ENCODE assay signal across 22 mouse cellular contexts in genomic region chr9:44251314-44251713, GRCm38 (mm10). TPM values are rescaled to one million over a fixed set of nuclear protein-coding genes. Genes with fewer than 3 reads are reported as not detected.
DNase-seq lines count a peak whose midpoint lies in the region; ATAC-seq and TF ChIP-seq lines count a peak whose summit lies in the region.
"Had no signal": no experiment of that assay in that cellular context is flagged by ENCODE, and none has a peak within 500 bp of the region (broad histone marks: within the 10 kb centered on the region; RNA-seq: fewer than 3 reads in every experiment).

Gene Pdzd3, minus strand, starts transcription at chr9:44251471.

- 78% methylated on average over 10 of the region's 10 CpGs for WGBS in hindbrain, embryonic 10.5 days
- WGBS in hindbrain, embryonic 16.5 days = 83% methylated on average over 10 of the region's 10 CpGs

- no peak within 1 kb of the TSS for H3K4me3 ChIP-seq in hindbrain, embryonic 10.5 days
- no peak within 1 kb of the TSS for H3K4me3 ChIP-seq in hindbrain, embryonic 16.5 days (ENCODE audit: low read length)
- H3K4me3 ChIP-seq in E14TG2a.4 (replicated peaks; ENCODE audit: low read length) = peak within 1 kb of the TSS; percentile 55; the same call in 1 of the 2 replicates
- H3K4me3 ChIP-seq: embryonic facial prominence, embryonic 12.5 days; neural tube, embryonic 13.5 days had no signal

- no peak for DNase-seq in hindbrain, embryonic 10.5 days (ENCODE audit: low spot score)
- peak; percentile 75 for DNase-seq in kidney, adult 18-20 months
- DNase-seq in kidney, postnatal 14 days = peak; percentile 81
- no peak for DNase-seq in right cerebral cortex, postnatal 25 days
- no peak for DNase-seq in urinary bladder, postnatal 14 days (ENCODE audit: low spot score)
- DNase-seq: adrenal gland, postnatal 25 days; B cell, adult 2 months; cerebellum, adult 8-10 months; gastrocnemius, postnatal 36 days; heart, postnatal 14 days; lung, postnatal 14 days; right cerebral cortex, postnatal 4 days had no signal

- H3K4me2 ChIP-seq in hindbrain, embryonic 16.5 days (ENCODE audit: low read length) = no peak within 1 kb of the TSS

- H3K4me1 ChIP-seq in hindbrain, embryonic 10.5 days (replicated peaks) = peaks cover 56% of the 10 kb centered on the region
- peaks cover 26% of the 10 kb centered on the region for H3K4me1 ChIP-seq in hindbrain, embryonic 16.5 days (ENCODE audit: control insufficient read depth, insufficient read depth, low read depth, low read length)
- H3K4me1 ChIP-seq in E14TG2a.4 (replicated peaks; ENCODE audit: low read depth, low read length) = peaks cover 61% of the 10 kb centered on the region

- H3K9ac ChIP-seq in hindbrain, embryonic 16.5 days (ENCODE audit: low read depth, low read length) = no peak within 1 kb of the TSS
- H3K9ac ChIP-seq: embryonic facial prominence, embryonic 12.5 days; neural tube, embryonic 13.5 days had no signal

- H3K27ac ChIP-seq in hindbrain, embryonic 10.5 days = peak within 1 kb of the TSS; percentile 18; the same call in 1 of the 2 replicates
- no peak within 1 kb of the TSS for H3K27ac ChIP-seq in hindbrain, embryonic 16.5 days (ENCODE audit: low read depth, low read length)
- H3K27ac ChIP-seq: embryonic facial prominence, embryonic 12.5 days; neural tube, embryonic 13.5 days had no signal

- peaks cover 16% of the 10 kb centered on the region; the same call in 1 of the 2 replicates for H3K27me3 ChIP-seq in hindbrain, embryonic 10.5 days (ENCODE audit: insufficient read depth, poor library complexity, severe bottlenecking)
- no peaks in the 10 kb centered on the region for H3K27me3 ChIP-seq in hindbrain, embryonic 16.5 days (replicated peaks; ENCODE audit: control insufficient read depth, insufficient read depth, low read length)
- H3K27me3 ChIP-seq in E14TG2a.4 (ENCODE audit: insufficient read depth, low read length) = peaks cover 54% of the 10 kb centered on the region
- H3K27me3 ChIP-seq: neural tube, embryonic 13.5 days had no signal

- no peaks in the 10 kb centered on the region for H3K36me3 ChIP-seq in hindbrain, embryonic 10.5 days
- H3K36me3 ChIP-seq in hindbrain, embryonic 16.5 days (ENCODE audit: control insufficient read depth, insufficient read depth, low read length) = no peaks in the 10 kb centered on the region
- no peaks in the 10 kb centered on the region for H3K36me3 ChIP-seq in E14TG2a.4 (ENCODE audit: insufficient read depth, low read length)
- H3K36me3 ChIP-seq: embryonic facial prominence, embryonic 12.5 days; heart, embryonic 10.5 days; neural tube, embryonic 13.5 days had no signal

- TF ChIP-seq CTCF in E14TG2a.4 (conservative IDR thresholded peaks at IDR 0.05; ENCODE audit: low read length) = no peak

- ATAC-seq in hindbrain, embryonic 16.5 days = no peak
- no peak for ATAC-seq in erythroblast, adult 5-6 weeks (replicated peaks; ENCODE audit: low FRiP score, poor library complexity, severe bottlenecking)
- ATAC-seq: Patski had no signal

- no peaks in the 10 kb centered on the region for H3K9me3 ChIP-seq in hindbrain, embryonic 10.5 days
- no peaks in the 10 kb centered on the region for H3K9me3 ChIP-seq in hindbrain, embryonic 16.5 days (ENCODE audit: control insufficient read depth, low read length)
- H3K9me3 ChIP-seq in E14TG2a.4 (ENCODE audit: low read length) = no peaks in the 10 kb centered on the region
- H3K9me3 ChIP-seq: embryonic facial prominence, embryonic 12.5 days; heart, embryonic 10.5 days; neural tube, embryonic 13.5 days had no signal

RNA-seq across cellular contexts. Expression of gene Pdzd3, which starts in this region (rescaled TPM):
- polyA plus RNA-seq in hindbrain, embryonic 10.5 days (2016; fragmentation: Nextera tagmentation; extraction: Ambion mirVana) = 0.14 TPM in 1 of 2 replicates, not detected in the other
- polyA plus RNA-seq in hindbrain, embryonic 16.5 days (2015; fragmentation: Nextera tagmentation; extraction: Ambion mirVana) = 0.38 and 0.40 TPM in 2 replicates
- not detected in 2 replicates for total RNA-seq in erythroblast, adult 5-6 weeks (2015; ENCODE audit: low replicate concordance)
- not detected in 2 replicates for total RNA-seq in erythroblast, adult 5-6 weeks (2017; ENCODE audit: low replicate concordance)
- total RNA-seq: common myeloid progenitor, adult 5-6 weeks; megakaryocyte-erythroid progenitor cell, adult 5-6 weeks; monocyte, adult 5-6 weeks had no signal
- polyA plus RNA-seq: heart, embryonic 10.5 days had no signal

Comparison
In these comparisons a context has a peak if more than half of its experiments do, and no peak if none do; other contexts are left out.
1. DNase-seq: peak in kidney, adult 18-20 months (single experiment) and kidney, postnatal 14 days (single experiment); none in hindbrain, embryonic 10.5 days (single experiment), right cerebral cortex, postnatal 25 days (single experiment) and urinary bladder, postnatal 14 days (single experiment).